Mouse (Mus musculus) mouse trophoblast stem cell (cell line): ENCODE results near the gene Sprr2e.

Experiments
- in situ Hi-C, 2 experiments: fragments of 300-500 bp; cut with MseI, MboI; formaldehyde crosslinking; loops; 2 replicates in 1 of 2; 3 replicates in 1 of 2; pipeline ENCODE4 v1.15.1; 2025

Gene Sprr2e

DNA sequence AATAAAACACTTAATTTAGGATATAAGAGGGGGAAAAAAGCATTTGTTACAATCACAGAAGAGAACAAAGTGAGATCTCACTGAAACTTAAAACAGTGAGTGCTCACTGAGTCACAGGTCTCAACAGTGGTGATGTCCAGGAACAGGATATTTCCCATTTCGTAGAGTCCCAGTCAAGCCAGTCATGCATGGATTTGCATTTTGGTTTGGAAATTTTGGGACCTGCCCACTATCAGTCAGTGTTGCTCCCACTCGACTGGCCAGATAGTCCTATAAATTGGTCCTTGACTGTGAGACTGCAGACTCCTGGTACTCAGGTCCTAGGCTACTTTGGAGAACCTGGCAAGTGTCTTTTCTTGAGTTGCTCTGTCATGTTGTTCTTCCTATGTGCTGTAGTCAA is at the start of gene Sprr2e:
Gene Sprr2e, plus strand, starts transcription at position 301 of the 400 bp plus-strand sequence.
- in situ Hi-C loops: no loop called here

DNA sequence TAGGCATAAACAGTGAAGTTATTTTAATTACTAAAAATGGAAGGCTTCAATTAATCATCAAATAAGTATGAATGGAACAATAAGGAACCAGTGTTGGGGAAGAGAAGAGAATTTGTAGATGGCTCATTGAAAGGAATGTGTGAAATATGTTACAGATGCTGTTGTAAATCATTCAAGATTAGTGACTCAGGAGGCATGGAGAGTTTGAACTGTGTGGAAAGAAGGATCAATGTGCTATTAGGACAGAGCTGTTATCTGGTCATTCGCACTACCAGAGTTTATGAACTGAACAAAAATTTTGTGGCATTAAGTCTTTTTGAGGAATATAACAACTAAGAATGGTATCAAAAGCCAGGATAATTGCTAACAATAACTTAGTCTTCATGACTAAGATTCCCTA is 44.5 kb upstream of the Sprr2e start:
- in situ Hi-C loops: loop anchor here in 1 of 2 experiments (25.0 kb wide), 1 partner anchor 145 kb away; no protein-coding TSS in a partner anchor

DNA sequence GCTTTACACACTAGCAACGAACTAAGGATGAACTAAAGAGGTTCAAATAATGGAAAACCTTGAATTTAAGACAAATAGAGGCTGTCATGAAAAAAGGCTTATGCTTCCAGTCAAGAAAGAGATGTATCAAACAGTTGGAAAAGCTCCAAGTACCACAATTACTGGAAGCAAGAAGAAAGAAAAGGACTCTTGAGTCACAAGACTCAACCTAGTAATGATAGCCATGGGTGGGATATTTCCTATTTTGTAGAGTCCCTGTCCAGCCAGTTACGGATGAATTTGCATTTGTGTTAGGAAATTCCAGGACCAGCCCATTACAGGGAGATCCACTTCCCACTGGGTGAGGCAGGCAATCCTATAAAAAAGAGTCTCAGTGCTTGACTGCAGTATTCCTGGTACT is 35.6 kb upstream of the Sprr2e start, which contains the start of gene Sprr2b:
Gene Sprr2b, plus strand, starts transcription at position 301 of the 400 bp plus-strand sequence.
- in situ Hi-C loops: loop anchor here in 1 of 2 experiments (25.0 kb wide), 1 partner anchor 154 kb away; no protein-coding TSS in a partner anchor

DNA sequence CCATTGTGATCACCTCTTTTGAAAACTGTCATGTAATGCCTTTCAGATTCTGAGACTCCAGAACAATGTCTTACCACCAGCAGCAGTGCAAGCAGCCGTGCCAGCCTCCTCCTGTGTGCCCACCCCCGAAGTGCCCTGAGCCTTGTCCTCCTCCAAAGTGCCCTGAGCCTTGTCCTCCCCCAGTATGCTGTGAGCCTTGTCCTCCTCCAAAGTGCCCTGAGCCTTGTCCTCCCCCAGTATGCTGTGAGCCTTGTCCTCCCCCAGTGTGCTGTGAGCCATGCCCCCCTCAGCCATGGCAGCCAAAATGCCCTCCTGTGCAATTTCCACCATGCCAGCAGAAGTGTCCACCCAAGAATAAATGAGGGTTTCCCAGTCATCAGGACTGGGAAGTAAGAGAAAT is 34.6 kb upstream of the Sprr2e start:
- in situ Hi-C loops: loop anchor here in 1 of 2 experiments (25.0 kb wide), 1 partner anchor 155 kb away; no protein-coding TSS in a partner anchor

DNA sequence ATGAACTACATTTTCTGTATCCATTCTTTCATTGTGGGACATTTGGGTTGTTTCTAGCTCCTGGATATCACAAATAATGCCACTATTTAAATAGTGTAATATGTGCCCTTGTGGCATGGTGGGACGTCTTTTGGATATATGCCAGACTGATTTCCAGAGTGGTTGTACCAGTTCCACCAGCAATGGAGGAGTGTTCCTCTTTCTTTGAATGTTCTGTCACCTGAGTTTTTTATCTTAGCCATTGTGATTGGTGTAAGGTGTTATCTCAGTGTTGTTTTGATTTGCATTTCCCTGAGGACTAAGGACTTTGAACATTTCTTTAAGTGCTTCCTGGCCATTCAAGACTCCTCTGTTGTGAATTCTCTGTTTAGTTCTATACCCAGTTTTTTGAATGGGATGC is 15.7 kb upstream of the Sprr2e start:
- in situ Hi-C loops: loop anchor here in 1 of 2 experiments (25.0 kb wide), 1 partner anchor 174 kb away; no protein-coding TSS in a partner anchor

DNA sequence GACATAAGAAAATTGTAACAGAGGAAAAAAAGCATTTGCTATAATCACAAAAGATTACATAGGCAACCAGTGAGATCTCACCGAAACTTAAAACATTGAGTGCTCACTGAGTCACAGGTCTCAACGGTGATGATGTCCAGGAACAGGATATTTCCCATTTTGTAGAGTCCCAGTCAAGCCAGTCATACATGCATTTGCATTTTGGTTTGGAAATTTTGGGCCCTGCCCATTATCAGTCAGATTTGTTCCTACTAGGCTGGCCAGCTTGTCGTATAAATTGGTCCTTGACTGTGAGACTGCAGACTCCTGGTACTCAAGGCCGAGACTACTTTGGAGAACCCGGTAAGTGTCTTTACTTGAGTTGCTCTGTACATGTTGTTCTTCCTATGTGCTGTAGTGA is 13.1 kb upstream of the Sprr2e start, which contains the start of gene Sprr2d:
Gene Sprr2d, plus strand, starts transcription at position 301 of the 400 bp plus-strand sequence.
- in situ Hi-C loops: loop anchor here in 1 of 2 experiments (25.0 kb wide), 1 partner anchor 177 kb away; no protein-coding TSS in a partner anchor

DNA sequence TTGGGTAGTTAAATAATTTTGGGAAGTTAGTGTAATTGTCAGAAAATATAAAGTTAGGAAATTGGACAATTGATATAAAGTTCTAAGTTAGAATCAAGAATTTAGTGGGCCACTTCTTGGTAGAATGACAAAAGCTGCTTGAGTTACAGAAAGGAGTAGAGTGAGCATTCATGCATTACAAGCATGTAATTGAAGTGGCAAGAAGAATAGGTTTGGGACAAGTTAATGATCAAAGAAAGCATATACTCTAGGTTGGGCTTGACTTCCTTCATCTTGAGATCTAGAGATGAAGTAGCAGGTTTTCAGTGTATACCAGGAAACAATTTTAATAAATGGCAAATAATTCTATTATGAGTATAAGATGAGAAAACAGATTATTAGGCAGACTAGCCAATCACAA is 9.7 kb downstream of the Sprr2e start:
- in situ Hi-C loops: no loop called here

DNA sequence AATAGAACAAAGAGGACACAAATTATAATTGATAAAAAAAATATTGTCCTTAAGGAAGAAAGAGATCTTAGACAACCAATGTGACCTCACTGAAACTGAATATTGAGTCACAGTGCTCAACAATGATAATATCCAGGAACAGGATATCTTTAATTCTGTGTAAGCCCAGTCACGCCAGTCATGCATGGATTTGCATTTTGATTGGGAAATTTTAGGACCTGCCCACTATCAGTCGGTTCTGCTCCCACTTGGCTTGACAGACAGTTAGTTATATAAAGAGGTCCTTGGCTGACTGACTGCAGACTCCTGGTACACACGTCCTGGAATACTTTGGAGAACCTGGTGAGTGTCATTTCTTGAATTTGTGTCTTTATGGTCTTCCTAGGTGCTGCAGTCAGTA is 12.9 kb downstream of the Sprr2e start, which contains the start of gene Sprr2f:
Gene Sprr2f, plus strand, starts transcription at position 301 of the 400 bp plus-strand sequence.
- in situ Hi-C loops: no loop called here

DNA sequence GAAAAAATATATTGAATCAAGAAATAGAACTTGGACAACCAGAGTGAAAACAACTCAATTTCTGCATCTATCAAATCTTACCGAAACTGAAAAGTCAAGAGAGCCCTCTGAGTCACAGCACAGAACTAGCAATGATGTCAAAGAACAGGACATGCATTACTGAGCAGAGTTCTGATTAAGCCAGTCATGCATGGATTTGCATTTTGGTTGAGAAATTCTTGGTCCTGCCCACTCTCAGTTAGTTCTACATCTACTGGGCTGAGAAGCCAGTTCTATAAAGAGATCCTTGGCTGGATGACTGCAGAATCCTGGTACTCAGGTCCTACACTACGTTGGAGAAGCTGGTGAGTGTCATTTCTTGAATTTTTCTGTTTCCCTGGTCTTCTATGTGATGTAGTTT is 21.7 kb downstream of the Sprr2e start:
- in situ Hi-C loops: no loop called here

DNA sequence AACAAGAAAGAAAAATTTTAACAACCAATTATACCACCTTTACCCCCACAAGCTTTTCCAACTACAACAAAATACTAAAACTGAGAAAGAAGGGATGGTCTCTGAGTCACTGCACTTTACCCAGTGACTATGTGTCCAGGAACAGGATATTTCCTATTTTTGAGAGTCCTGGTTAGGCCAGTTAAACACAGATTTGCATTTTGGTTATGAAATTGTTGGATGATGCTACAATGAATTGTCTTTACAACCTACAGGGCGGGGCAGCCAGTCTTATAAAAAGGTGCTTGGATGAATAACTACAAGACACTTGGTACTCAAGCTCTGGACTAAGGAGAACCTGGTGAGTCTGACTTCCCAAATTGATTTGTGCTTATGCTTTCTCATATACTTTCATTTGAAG is 33.4 kb downstream of the Sprr2e start, which contains the start of gene Sprr2h:
Gene Sprr2h, plus strand, starts transcription at position 301 of the 400 bp plus-strand sequence.
- in situ Hi-C loops: no loop called here

DNA sequence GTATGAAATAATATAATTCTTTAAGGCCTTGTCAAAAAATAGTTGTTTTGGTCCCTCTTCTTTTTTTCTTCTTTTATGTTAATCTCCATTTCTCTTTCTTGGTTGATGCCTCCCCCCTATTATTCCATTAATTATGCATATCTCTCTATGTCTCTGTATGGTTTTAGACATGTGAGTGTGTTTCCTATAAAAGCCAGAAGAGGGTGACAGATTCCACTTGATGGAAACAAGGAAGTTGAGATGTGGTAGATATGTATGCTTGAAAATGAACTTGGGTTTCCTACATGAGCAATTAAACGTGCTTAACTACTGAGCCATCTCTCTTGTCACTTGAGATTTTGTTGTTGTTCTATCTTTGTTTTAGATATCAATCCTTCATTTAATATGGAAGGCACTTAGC is 42.4 kb downstream of the Sprr2e start:
- in situ Hi-C loops: no loop called here
